Mouse (Mus musculus) testis, adult 2 months (tissue): Measurements from ENCODE around the gene Gm4303.
"Not testable (repeated sequence)": the region's sequence is repeated elsewhere in the genome, so short reads cannot be mapped to it uniquely, and the experiment has no call there.

Experiments used
- CTCF ChIP-seq: fragments of 200-500 bp; IDR thresholded peaks from 2 replicates; pipeline ENCODE4 v1.5.1; 2012; ENCODE audit warnings: low read depth, mild to moderate bottlenecking, inconsistent platforms, low read length, moderate library complexity; ENCODE audit not compliant: control insufficient read depth, insufficient read depth, insufficient replicate concordance
- POLR2A ChIP-seq: fragments of 200-500 bp; IDR thresholded peaks from 2 replicates; pipeline ENCODE4 v1.6.1; 2012; ENCODE audit warnings: low read depth, mild to moderate bottlenecking, inconsistent platforms, low read length, moderate library complexity; ENCODE audit not compliant: control insufficient read depth

- not testable (repeated sequence) for TF ChIP-seq POLR2A, CTCF
Measured at GRCm38 (mm10) chr10:100300106-100300505, 45.7 kb upstream of the Gm4303 start.
